Mouse (Mus musculus) neural tube, embryonic 11.5 days (tissue): ENCODE results near the gene Lyrm4. TPM values are rescaled to one million over a fixed set of nuclear protein-coding genes. Genes with fewer than 3 reads are reported as not detected.

Experiments
- ATAC-seq: fragments of 200-750 bp; cut with Nextera tagmentation; 2 replicates; pipeline ENCODE4 v1.8.0; 2017; ENCODE audit warnings: moderate number of reproducible peaks, mild to moderate bottlenecking, moderate TSS enrichment, moderate library complexity; ENCODE audit not compliant: insufficient read depth, low FRiP score, low TSS enrichment
- DNase-seq: peaks from one replicate; pipeline ENCODE4 v3.0.0-alpha.2; 2015; ENCODE audit warnings: low spot score
- H3K27ac ChIP-seq: fragments of 300-500 bp; sonication (generic); 2 replicates; pipeline ENCODE4 v1.5.1; 2014; ENCODE audit warnings: low read depth, mild to moderate bottlenecking, low read length
- H3K27me3 ChIP-seq: fragments of 300-500 bp; sonication (generic); 2 replicates; pipeline ENCODE4 v1.6.1; 2014; ENCODE audit warnings: mild to moderate bottlenecking, low read length, mixed read lengths; ENCODE audit not compliant: control insufficient read depth, insufficient read depth
- H3K36me3 ChIP-seq: fragments of 300-500 bp; sonication (generic); 2 replicates; pipeline ENCODE4 v1.6.1; 2014; ENCODE audit warnings: mild to moderate bottlenecking, low read length, moderate library complexity, mixed read lengths; ENCODE audit not compliant: control insufficient read depth, insufficient read depth
- H3K4me1 ChIP-seq: fragments of 300-500 bp; sonication (generic); 2 replicates; pipeline ENCODE4 v1.6.1; 2014; ENCODE audit warnings: low read length, mixed read lengths; ENCODE audit not compliant: control insufficient read depth, insufficient read depth
- H3K4me2 ChIP-seq: fragments of 300-500 bp; sonication (generic); 2 replicates; pipeline ENCODE4 v1.6.1; 2014; ENCODE audit warnings: low read depth, mild to moderate bottlenecking, moderate library complexity
- H3K4me3 ChIP-seq: fragments of 300-500 bp; sonication (generic); 2 replicates; pipeline ENCODE4 v1.5.1; 2014; ENCODE audit warnings: low read depth, low read length
- H3K9ac ChIP-seq: fragments of 300-500 bp; sonication (generic); 2 replicates; pipeline ENCODE4 v1.6.1; 2014; ENCODE audit warnings: mild to moderate bottlenecking, low read length
- H3K9me3 ChIP-seq: fragments of 300-500 bp; sonication (generic); 2 replicates; pipeline ENCODE4 v1.6.1; 2016; ENCODE audit warnings: low read length; ENCODE audit not compliant: control insufficient read depth
- WGBS: fragments of 180-500 bp; shearing (Covaris S2); extraction: QIAGEN DNeasy Blood & Tissue Kit; methylation state at CpG from one replicate; pipeline ENCODE4 v1.1.7; 2014; 5-methylcytosine and 5-hydroxymethylcytosine counted together
- polyA plus RNA-seq: library from polyadenylated mRNA; unstranded; fragments of >200 nt; fragmentation: Nextera tagmentation; extraction: Ambion mirVana; gene quantifications from 2 replicates; pipeline ENCODE4 v1.2.1, GENCODE M21; 2014

The Lyrm4 gene
- 21.7 and 21.8 TPM in 2 replicates for polyA plus RNA-seq

- DNase-seq (peak; percentile 97), ATAC-seq (peak; percentile 99)
- WGBS: under 1% methylated on average over 73 of the region's 75 CpGs
- Histone ChIP-seq H3K36me3 (no peaks in the 10 kb centered on the region), H3K27ac (peak within 1 kb of the TSS; percentile 95), H3K9ac (peak within 1 kb of the TSS; percentile 71), H3K9me3 (no peaks in the 10 kb centered on the region), H3K4me3 (peak within 1 kb of the TSS; percentile 68), H3K4me2 (peak within 1 kb of the TSS; percentile 73), H3K27me3 (no peaks in the 10 kb centered on the region), H3K4me1 (no peaks in the 10 kb centered on the region)
Observed at GRCm38 (mm10) chr13:36117143-36118014, at the start of gene Lyrm4, which contains the start of gene Fars2. TSS of gene Lyrm4 (minus strand) at chr13:36117526. TSS of gene Fars2 (plus strand) at chr13:36117412.

GRCm38 (mm10) chr13:36163898-36164297, 46.6 kb upstream of the Lyrm4 start:
- 85% methylated on average over 1 of the region's 1 CpGs for WGBS
- no peak overlapping the region for H3K4me3 ChIP-seq
- no peak overlapping the region for H3K9ac ChIP-seq
- H3K36me3 ChIP-seq: no peaks in the 10 kb centered on the region
- H3K9me3 ChIP-seq: no peaks in the 10 kb centered on the region
- no peaks in the 10 kb centered on the region for H3K27me3 ChIP-seq
- no peaks in the 10 kb centered on the region for H3K4me1 ChIP-seq
- no peak overlapping the region for H3K4me2 ChIP-seq
- no peak for DNase-seq
- H3K27ac ChIP-seq: no peak overlapping the region
- ATAC-seq: no peak

GRCm38 (mm10) chr13:36163411-36163810, 46.1 kb upstream of the Lyrm4 start:
- no peak overlapping the region for H3K27ac ChIP-seq
- H3K4me3 ChIP-seq: no peak overlapping the region
- H3K4me1 ChIP-seq: no peaks in the 10 kb centered on the region
- no peak overlapping the region for H3K4me2 ChIP-seq
- no peaks in the 10 kb centered on the region for H3K27me3 ChIP-seq
- H3K36me3 ChIP-seq: no peaks in the 10 kb centered on the region
- ATAC-seq: no peak
- 93% methylated on average over 5 of the region's 5 CpGs for WGBS
- H3K9me3 ChIP-seq: no peaks in the 10 kb centered on the region
- no peak for DNase-seq
- H3K9ac ChIP-seq: no peak overlapping the region

GRCm38 (mm10) chr13:36156340-36156931, 39.1 kb upstream of the Lyrm4 start:
- H3K4me3 ChIP-seq: no peak overlapping the region
- no peak overlapping the region for H3K4me2 ChIP-seq
- H3K9ac ChIP-seq: no peak overlapping the region
- no peaks in the 10 kb centered on the region for H3K4me1 ChIP-seq
- H3K36me3 ChIP-seq: no peaks in the 10 kb centered on the region
- ATAC-seq (no peak), DNase-seq (no peak)
- 91% methylated on average over 7 of the region's 7 CpGs for WGBS
- no peaks in the 10 kb centered on the region for H3K27me3 ChIP-seq
- H3K9me3 ChIP-seq: no peaks in the 10 kb centered on the region
- no peak overlapping the region for H3K27ac ChIP-seq

GRCm38 (mm10) chr13:36152728-36153498, 35.6 kb upstream of the Lyrm4 start:
- no peak for DNase-seq
- H3K9me3 ChIP-seq: no peaks in the 10 kb centered on the region

GRCm38 (mm10) chr13:36150272-36150671, 32.9 kb upstream of the Lyrm4 start:
- no peak overlapping the region for H3K4me3 ChIP-seq
- ATAC-seq: no peak
- H3K36me3 ChIP-seq: no peaks in the 10 kb centered on the region
- no peaks in the 10 kb centered on the region for H3K9me3 ChIP-seq
- no peak for DNase-seq
- H3K9ac ChIP-seq: no peak overlapping the region
- H3K27ac ChIP-seq: no peak overlapping the region
- no peaks in the 10 kb centered on the region for H3K4me1 ChIP-seq
- H3K4me2 ChIP-seq: no peak overlapping the region
- no peaks in the 10 kb centered on the region for H3K27me3 ChIP-seq
- 70% methylated on average over 5 of the region's 5 CpGs for WGBS

More at GRCm38 (mm10) chr13:36152728-36153498, 35.6 kb upstream of the Lyrm4 start:
- 82% methylated on average over 5 of the region's 5 CpGs for whole genome bisulfite sequencing
- Histone ChIP-seq H3K27me3 (no peaks in the 10 kb centered on the region), H3K4me2 (no peak overlapping the region), H3K4me1 (no peaks in the 10 kb centered on the region), H3K4me3 (no peak overlapping the region), H3K27ac (no peak overlapping the region), H3K36me3 (no peaks in the 10 kb centered on the region), H3K9ac (no peak overlapping the region)
- no peak for ATAC-seq

GRCm38 (mm10) chr13:36149175-36149939, 32.0 kb upstream of the Lyrm4 start:
- no peaks in the 10 kb centered on the region for H3K36me3 ChIP-seq
- no peak overlapping the region for H3K4me3 ChIP-seq
- H3K4me1 ChIP-seq: no peaks in the 10 kb centered on the region
- 52% methylated on average over 6 of the region's 6 CpGs for WGBS
- H3K4me2 ChIP-seq: no peak overlapping the region
- H3K27me3 ChIP-seq: no peaks in the 10 kb centered on the region
- no peaks in the 10 kb centered on the region for H3K9me3 ChIP-seq
- ATAC-seq (no peak), DNase-seq (no peak)
- H3K27ac ChIP-seq: no peak overlapping the region
- no peak overlapping the region for H3K9ac ChIP-seq

GRCm38 (mm10) chr13:36145601-36146000, 28.3 kb upstream of the Lyrm4 start:
- Histone ChIP-seq H3K4me2 (no peak overlapping the region), H3K27me3 (no peaks in the 10 kb centered on the region), H3K4me3 (no peak overlapping the region), H3K9ac (no peak overlapping the region), H3K4me1 (no peaks in the 10 kb centered on the region), H3K27ac (no peak overlapping the region), H3K9me3 (no peaks in the 10 kb centered on the region), H3K36me3 (no peaks in the 10 kb centered on the region)
- ATAC-seq (no peak), DNase-seq (no peak)
- 79% methylated on average over 1 of the region's 1 CpGs for WGBS
